Mouse (Mus musculus) right cerebral cortex, postnatal 36 days (tissue): ENCODE data around the gene Sprn.
"Not testable (repeated sequence)": the region's sequence is repeated elsewhere in the genome, so short reads cannot be mapped to it uniquely, and the experiment has no call there.

ENCODE experiments used
- DNase-seq, 2 experiments: peaks; one replicate each; pipeline ENCODE4 v3.0.0; 2022; ENCODE audit warnings: low spot score in 2 of 2, mixed read lengths in 1 of 2

Sprn gene

DNA sequence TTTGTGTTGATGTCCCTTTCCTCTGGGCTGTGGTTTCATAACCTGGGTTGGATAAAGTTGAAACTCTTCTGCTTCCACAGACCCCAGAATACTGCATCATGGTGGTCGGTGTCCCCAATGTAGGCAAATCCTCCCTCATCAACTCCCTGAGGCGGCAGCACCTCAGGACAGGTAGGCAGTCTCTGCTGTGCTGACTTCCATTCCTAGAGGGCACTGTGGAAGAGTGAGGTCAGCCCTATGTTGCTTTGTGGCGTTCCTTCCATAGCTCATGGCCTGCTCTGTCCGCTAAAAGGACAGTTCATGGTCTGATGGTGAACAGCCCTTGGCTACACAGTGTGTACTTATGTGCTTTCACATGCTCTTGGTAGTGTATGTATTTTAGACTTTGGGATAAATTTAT lies 10.1 kb downstream of the Sprn start:
- DNase-seq = no peak

DNA sequence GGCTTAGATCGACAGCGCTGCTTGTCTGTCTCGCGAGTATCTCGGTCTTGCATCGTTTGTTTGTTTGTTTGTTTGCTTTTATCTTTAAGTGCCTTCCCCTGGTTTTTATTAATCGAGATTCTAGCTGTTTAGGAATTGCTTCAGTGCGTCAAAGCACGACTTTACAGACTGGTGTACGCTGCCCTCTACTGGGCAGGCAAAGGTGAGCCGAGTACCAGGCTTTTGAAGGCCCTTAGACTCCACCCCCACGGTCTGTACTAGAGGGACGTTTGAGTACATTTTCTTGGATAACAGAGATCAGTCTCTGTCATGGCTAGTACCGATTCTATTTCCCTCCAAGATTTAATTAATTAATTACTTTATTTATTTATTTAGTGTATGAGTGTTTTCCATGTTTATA lies 13.3 kb downstream of the Sprn start:
- no peak for DNase-seq

DNA sequence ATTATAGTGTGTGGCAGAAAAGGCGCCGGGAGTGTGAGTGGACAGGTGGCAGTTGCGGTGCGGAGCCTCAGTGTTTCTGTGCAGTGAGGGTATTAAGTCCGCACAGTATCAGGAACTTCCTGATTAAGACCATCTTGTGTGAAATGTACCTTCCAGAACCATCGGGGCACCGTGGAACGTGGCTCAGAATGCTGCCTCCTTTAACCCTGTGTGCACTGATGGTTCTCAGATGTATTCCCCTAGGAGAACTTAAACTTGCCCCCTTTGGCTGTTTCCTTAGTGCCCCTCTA lies 16.7 kb downstream of the Sprn start:
- no peak for DNase-seq

DNA sequence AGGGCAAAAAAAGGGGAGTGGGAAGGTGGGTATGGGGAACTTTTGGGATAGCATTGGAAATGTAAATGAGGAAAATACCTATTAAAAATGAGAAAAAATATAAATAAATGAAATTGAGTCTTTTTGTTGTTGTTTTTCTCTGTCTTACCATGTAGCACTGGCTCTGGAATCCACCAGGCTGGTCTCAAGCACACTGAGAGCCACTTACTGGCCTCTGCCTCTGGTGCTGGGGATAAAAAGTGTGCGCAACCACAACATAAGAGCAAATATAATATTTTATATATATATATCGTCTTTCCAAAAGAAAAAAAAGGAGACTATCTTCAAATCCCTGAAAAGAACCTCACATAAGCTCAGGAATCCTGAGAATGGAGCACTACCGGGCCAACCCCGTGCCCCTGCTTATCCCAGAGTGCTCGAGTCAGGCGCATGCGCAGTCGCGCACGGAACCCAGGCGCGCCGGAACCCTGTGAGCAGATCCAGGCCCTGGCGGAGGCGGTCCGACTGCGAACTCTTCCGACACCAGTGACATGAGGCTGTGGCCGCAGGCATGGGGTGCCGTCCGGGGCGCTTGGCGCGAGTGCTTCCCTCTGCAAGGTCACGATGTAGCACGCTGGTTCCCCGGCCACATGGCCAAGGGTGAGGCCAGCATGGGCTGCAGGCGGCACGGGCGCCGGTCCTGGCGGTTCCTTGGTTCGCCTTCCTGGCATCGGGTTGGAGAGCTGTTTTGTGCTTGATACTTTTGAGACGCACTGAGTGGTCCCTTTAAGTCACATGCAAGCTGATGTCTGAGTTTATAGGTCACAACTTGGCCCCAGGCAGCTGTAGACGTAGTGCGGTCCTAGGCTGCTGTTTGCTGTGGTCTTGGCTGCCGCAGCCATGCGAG lies 17.3 kb downstream of the Sprn start, which contains the start of gene Mtg1:
Mtg1 (plus strand) TSS at position 430 of the 886 bp plus-strand sequence.
- DNase-seq = peak; percentile 93 to 96

DNA sequence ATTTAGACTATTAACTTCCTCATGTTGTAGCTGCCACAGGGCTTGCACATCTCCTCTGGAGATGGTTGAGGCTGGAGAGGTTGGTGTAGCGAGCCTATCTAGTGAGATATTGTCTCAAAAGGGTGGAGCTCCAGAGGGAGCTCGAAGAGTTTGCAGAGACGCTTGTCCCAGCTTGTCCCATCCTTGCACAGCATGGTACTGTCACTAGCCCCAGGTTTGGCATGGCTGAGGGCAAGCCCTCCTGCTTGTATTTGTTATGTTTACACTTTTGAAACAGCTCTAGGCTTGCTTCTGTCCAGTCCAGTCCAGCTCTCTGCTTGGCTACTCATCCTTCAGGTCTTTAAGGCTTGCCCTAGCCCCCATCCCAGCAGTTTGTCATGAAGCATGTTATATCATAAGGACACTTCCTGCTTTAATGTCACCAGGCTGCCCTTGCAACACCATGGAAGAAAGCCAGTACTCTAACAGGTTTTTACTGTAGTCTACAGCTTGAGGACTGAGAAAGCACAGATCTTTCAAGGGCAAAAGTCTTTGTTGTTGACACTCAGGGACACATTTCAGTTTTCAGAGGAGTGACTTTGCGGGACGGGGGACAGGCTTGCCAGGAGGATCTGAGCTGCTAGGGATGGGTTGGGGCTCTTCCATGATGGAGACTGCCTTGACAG lies 19.4 kb downstream of the Sprn start:
- DNase-seq = no peak

DNA sequence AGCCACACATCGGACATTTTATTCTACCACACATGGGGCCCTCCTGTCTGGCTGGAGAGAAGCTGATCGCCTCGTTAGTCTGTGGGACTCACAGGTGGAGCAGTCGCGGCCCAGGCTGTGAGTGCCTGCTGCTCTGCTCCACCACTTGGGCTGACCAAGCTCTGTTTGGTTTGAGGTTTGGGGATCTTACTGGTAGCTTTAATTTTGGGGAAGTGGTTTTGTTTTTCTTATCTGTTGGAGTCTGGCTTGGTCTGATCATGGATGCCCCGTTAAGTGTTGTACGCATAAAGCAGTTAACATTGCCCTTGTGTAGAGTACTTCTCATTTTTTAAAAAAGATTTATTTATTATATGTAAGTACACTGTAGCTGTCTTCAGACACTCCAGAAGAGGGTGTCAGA lies 20.6 kb downstream of the Sprn start:
- DNase-seq = not testable (repeated sequence)

DNA sequence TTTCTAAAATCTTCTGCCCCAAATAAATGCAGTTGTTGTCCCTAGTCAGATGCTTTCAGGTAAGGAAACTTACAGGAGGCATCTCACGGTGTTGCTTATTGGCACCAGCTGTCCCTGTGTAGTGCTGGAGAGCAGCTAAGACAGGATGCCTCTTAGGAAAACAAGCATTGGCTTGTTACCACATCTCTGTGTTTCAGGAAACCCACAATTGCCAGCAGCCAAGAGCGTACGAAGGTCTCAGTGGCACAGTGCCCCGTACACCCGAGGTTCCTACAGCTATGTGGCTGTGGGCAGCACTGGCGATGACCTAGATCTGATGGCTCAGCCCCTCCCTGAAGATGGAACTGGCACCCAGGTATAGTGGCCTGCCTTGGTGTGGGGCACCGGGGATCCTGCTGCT lies 22.5 kb downstream of the Sprn start:
- not testable (repeated sequence) for DNase-seq

DNA sequence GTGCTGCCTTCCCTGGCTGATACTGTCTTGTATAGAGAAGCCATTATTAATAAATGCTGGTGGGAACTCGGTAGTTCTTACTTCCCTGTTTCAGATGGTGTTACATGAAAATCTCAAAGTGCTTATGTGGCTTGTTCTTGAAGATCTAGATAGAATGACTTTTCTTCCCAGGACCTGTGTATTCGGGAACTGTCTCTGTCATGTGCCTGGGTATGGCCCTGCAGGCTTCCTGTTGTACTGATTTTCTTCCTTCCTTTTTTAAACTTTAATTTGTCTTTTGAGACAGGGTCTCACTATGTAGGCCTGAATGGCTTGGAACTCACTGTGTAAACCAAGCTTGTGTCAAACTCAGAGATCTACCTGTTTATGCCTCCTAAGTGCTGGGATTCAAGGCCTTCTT lies 26.8 kb downstream of the Sprn start:
- DNase-seq = no peak

DNA sequence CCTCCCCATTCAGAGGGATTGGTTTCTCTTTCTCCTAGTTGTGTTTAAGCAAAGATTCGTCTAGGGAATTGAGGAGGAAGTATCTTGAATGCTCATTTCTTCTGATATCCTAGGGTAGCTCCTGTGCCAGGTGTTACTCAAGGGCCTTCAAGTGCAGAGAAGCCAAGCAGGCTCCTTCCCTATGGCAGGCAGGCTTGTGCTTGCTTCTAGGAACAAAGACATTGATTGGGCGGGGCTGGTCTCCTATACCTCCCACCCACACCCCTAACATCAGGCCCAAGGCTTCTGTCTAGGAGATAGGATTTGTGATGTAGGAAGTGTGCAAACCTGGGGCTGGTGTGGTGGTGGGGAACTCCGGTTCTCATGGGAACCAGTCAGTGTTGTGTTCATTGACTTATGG lies 27.7 kb downstream of the Sprn start:
- no peak for DNase-seq

DNA sequence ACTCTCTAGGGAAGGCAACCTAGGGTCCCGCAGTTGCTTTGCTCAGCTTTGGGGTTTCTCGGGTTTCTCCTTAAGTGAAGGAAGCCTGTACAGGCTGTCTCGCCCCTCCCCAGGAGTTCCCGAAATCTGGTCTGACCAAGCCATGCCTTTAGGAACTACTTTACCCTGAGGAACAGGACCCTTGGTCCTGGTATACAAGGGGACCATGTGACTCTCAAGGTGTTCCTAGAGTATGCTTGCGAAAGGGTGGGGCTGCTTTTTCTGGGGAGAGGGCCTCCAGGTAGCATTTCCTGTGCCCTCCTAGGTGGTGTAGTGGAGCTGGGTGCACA lies 28.7 kb downstream of the Sprn start:
- DNase-seq = no peak

DNA sequence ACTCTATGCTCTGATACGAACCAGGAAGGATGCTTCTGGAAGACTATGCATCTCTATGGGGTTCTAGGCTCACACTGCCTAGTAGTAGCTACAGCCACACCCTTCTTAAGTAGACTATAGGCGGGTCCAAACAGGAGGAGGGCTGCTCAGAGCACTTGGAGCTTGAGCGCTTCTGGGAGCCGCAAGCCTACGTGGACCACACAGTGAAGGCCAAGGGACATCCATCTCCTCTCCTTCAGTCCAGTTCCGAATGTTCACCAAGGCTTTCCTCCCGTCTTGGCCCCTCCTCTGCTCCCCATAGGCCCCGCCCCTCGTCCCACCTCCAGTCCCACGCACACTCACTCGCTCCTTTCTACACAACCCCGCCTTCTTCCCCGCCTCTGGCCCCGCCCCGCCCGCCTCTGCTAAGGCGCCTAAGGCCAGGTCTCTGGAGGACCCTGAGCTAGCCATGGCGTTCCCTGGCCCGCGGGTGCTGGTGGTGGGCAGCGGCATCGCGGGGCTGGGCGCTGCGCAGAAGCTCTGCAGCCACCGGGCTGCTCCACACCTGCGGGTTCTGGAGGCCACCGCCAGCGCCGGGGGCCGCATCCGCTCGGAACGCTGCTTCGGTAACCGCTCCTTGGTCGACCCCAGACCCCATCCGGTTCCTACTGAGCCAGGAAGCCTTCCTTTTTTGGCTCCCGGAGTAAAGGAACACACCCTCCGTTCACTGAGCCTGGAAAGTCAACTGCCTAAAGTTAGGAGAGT lies 29.2 kb downstream of the Sprn start:
- DNase-seq = peak; percentile 79 to 84

DNA sequence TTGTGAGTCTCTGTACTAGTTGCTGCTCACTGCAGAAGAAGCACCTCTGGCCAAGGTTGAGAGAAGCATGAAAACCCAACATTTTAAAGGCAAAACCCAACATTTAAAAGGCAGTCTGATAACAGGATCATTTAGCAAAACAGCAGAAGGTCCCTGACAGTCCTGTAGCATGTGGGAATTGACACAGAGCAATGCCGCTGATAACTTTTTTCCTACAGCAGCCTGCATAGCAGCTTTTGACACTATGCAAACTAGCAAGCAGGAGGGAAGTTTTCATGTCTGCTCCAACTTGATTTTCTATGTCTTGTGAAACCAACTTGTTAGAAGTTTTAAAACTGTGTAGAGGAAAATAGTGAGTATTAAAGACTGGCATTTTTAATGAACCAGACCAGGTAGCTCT lies 30.3 kb downstream of the Sprn start:
- no peak for DNase-seq

DNA sequence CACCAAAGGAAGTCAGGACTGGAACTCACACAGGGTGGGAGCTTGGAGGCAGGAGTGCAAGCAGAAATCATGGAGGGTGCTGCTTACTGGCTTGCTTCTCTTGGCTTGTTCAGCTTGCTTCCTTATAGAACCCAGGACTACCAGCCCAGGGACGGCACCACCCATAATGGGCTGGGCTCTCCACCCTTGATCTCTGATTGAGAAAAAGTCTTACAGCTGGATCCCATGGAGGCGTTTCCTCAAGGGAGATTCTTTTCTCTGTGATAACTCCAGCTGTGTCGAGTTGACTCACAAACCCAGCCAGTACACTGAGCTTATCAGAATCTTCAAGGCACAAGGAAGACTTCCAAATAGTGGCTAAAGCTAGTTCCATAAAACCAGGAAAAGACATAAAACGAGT lies 31.9 kb downstream of the Sprn start:
- DNase-seq = no peak

DNA sequence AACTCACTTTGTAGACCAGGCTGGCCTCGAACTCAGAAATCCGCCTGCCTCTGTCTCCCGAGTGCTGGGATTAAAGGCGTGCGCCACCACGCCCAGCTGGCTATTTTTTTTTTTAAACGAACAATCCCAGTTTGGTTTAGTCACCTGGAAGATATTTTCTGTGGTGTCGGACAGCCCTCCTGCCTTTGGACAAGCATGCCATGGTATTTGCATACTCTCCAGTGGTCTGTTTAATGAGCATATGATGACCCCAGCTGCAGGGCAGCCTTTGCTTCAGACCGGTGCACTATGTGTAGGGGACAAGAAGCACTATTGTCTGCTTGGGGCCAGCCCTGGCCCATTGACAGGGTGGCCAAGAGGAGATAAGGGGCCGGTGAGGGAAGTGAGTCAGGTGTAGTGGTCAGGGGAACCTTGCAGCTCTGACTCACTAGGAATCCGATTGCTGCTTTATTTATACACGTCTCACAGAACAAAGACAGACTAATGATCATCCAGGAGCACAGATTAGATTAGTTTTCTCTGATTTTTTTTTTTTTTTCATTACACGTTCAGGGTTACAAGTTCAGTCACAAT lies 33.3 kb downstream of the Sprn start:
- no peak for DNase-seq

DNA sequence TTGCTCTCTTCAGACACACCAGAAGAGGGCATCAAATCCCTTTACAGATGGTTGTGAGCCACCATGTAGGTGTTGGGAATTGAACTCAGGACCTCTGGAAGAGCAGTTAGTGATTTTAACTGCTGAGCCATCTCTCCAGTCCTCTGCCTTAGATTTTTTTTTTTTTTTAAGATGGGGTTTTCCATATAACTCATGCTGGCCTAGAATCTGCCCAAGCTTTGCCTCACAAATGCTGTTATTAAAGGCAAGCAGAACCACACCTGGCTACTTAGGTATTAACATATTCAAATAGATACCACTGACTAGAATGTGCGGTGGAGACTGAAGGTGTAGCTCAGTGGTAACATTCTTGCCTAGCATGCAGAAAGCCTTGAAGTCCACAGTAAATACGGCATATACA lies 34.2 kb downstream of the Sprn start:
- DNase-seq = no peak

DNA sequence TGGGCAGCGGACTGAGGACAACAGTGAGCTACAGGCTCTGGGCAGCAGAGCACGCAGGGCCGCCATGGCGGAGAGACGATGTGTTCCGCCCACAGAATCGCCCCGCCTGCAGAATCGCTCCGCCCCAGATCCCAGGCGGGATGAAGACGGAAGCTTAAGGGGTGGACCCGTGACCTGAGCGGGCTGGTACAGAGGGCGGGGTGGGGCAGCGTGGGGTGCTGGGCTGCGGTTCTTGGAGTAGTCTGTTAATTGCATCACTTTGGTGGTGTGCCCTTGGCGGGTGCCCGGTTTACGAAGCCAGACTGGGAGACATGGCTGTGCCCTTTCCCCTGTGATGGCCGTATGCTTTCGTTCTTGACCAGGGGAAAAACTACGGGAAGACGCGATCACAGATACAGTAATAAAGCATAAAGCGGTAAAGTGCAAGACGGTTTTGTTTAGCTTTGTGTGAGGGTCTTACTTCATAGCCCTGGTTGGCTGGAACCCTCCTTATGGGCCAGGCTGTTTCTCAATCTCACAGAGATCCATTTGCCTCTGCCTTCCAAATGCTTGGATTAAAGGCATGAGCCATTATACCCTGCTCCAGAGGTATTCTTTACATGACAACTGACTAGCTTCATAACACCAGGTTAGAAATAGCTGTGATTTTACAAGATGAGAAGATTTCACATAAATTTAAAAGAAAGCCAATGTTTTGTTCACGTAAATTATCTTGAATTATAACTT lies 38.2 kb downstream of the Sprn start, which contains the start of gene Echs1:
Echs1 (minus strand) TSS at position 148 of the 726 bp plus-strand sequence.
- peak; percentile 79 to 82 for DNase-seq

DNA sequence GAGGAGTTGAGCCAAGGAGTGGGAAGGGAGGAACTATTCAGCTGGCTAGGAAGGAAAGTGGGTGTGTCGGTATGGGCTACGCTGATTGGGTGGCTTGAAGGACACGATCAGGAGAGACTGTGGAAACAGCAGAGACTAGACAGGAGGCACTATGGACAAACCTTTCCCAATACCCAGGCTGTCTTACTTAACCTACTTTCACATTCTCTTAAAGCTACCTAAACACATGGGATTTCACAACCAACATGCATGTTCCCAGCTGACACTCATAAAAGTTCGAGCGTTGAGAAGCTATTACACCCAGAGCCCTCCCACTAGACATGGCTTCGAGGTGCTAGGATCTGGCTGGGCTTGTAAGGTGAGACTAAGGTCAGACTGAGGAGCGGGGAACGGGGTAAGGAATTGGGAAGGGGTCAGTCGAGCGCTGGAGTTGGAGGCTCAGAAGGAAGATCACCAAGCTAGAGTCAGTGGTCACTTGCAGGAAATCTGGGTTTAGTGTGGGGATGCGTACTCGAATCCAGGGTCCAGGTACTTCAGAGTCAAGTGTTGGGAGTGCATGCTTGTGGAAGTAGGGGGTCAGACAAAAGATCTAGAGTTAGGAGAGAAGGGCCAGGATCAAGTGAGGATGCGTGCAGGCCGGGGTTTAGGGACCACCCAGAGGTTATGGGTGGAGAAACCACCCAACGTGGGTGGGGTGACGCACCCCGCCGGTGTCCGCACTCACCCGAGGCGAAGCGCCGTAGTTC lies 38.9 kb downstream of the Sprn start, which contains the start of gene Paox:
Paox (plus strand) TSS at position 217 of the 746 bp plus-strand sequence.
- DNase-seq = peak; percentile 33 to 55

DNA sequence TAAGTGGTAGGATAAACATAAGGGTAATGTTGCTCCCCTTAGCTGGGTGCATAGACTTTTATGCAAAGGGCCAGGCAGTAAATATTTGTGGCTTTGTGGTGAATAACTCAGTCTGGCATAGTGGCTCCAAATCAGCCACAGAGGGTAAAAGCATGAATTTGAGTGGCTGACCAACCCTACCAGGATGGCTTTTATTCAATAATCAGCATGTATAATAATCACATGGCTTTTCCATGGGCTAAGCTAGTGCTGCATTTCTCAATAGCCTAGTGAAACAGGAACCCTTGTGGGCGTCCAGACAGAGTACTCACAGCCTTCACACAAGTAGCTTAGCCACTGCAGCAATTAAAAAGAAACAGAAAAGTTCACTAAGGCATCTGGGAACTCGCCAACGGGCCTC lies 42.7 kb downstream of the Sprn start:
- DNase-seq = no peak

DNA sequence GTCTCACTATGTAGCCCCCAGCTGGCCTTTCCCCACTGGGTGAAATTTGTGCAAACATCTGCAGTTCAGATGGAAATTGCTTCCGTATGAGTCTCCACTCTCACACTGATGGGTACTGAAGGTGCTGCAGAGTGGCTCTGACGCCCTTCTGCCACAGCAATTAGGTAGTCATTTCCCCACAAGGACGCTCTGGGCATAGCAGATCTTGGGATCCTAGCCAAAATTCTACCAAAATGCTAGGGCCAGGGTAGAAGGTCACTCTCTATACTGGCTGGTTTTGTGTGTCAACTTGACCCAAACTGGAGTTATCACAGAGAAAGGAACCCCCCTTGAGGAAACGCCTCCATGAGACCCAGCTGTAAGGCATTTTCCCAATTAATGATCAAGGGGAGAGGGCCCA lies 50.7 kb downstream of the Sprn start:
- no peak for DNase-seq

DNA sequence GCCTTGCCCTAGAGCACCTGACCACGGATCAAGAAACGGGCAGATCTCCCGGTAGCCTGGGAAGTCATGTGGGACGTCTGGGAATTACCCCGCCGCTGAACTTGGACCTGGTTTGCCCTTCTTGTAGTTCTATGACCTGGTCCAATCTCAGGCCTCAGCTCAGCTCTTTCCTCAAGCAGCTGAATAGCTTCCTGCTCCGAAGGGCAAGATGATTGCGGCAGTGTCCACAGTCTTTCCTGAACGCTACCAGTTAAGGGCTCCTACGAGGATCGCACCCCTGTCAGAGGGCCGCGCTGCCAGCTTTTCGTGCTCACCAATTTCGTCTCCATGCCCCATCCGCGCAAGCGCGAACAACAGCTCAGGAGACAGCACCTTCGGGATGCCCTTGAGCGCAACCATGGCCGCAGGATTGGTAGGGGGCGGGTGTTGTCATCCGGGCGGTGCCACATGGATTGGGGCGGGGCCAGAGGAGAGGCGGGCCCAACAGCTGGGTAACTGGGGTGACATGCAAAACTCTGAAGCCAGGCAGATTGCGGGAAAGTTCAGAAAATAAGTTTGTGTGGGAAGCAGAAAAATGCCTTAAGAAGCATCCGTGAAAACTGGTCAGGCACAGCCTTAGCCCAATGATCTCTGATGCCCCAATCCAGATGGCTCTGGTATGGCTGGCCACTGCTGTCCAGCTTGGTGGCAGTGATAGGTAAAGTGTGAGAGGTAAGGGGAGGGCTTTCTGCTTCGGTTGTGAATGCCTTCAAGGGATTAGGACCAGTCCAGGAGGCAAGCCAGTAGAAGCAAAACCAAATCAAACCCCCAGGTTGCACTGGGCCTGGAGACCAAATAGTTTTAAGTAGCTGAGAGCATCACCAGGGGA lies 52.5 kb downstream of the Sprn start, which contains the start of gene Fuom:
Fuom (minus strand) TSS at position 449 of the 868 bp plus-strand sequence.
- DNase-seq = peak; percentile 78 to 81
